In genomic region chr7:110773204-110774002, GRCm38 (mm10) we compare ENCODE assay signal across 8 mouse cellular contexts. TPM values are rescaled to one million over a fixed set of nuclear protein-coding genes. Genes with fewer than 3 reads are reported as not detected.
DNase-seq lines count a peak whose midpoint lies in the region; TF ChIP-seq lines count a peak whose summit lies in the region.

No protein-coding gene starts in this region.

- DNase-seq in embryo, embryonic 11 days: peak; percentile 37
- no peak for DNase-seq in embryo, embryonic 9.5 days (ENCODE audit: extremely low spot score)
- DNase-seq in fibroblast of lung, adult 2 months (ENCODE audit: low read depth): peak; percentile 60
- DNase-seq in heart, postnatal 25 days (ENCODE audit: low spot score): peak; percentile 47
- peak; percentile 26 to 41 for DNase-seq in layer of hippocampus, postnatal 25 days (ENCODE audit: extremely low spot score in 1 of 2, low spot score in 1 of 2)
- DNase-seq in lung, postnatal 25 days (ENCODE audit: low spot score): peak; percentile 60
- peak; percentile 70 to 82 for DNase-seq in spleen, postnatal 36 days (ENCODE audit: low spot score in 2 of 2)

- peak; percentile 48 for TF ChIP-seq POLR2A in bone marrow, adult 2 months (IDR thresholded peaks at IDR 0.05; ENCODE audit: borderline replicate concordance, control insufficient read depth, low read depth, low read length)

- peaks cover 22% of the 10 kb centered on the region for H3K4me1 ChIP-seq in bone marrow, adult 2 months (ENCODE audit: control insufficient read depth, insufficient read depth, low read length)

- intact Hi-C loops in heart, postnatal 25 days (cut with DNase I): no loop called here

- peak overlapping the region; percentile 88 for H3K27ac ChIP-seq in bone marrow, adult 2 months (ENCODE audit: control insufficient read depth, insufficient read depth, low read depth, low read length, poor library complexity)

- peak overlapping the region; percentile 72 for H3K4me3 ChIP-seq in bone marrow, adult 2 months (replicated peaks; ENCODE audit: control insufficient read depth, low read depth, low read length)

- TF ChIP-seq CTCF in bone marrow, adult 2 months (IDR thresholded peaks at IDR 0.05; ENCODE audit: control insufficient read depth, insufficient read depth, low read length): no peak

- 23% methylated on average over 14 of the region's 14 CpGs for WGBS in bone marrow, adult 2 months

RNA-seq across cellular contexts. Expression of gene Ampd3, which starts 5.4 kb away (rescaled TPM):
- 25.5 and 36.5 TPM in 2 replicates for polyA plus RNA-seq in bone marrow, adult 2 months (2011; ENCODE audit: insufficient read depth, insufficient read length, low replicate concordance, missing spikeins)
- total RNA-seq in heart, postnatal 25 days (2021): 10 to 100 TPM; 46.0 to 46.2 TPM
- 10 to 100 TPM; 20.7 to 27.0 TPM for total RNA-seq in layer of hippocampus, postnatal 25 days (2021)
